Mouse (Mus musculus) brown adipose tissue, adult 24 weeks (tissue): ENCODE measurements around the gene Astn2. TPM values are rescaled to one million over a fixed set of nuclear protein-coding genes. Genes with fewer than 3 reads are reported as not detected.

Source experiments
- H3K27ac ChIP-seq: fragments of 200-500 bp; replicated peaks from 2 replicates; pipeline ENCODE4 v1.5.1; 2012; ENCODE audit warnings: low read depth, mild to moderate bottlenecking, low read length
- H3K4me1 ChIP-seq: fragments of 200-500 bp; 2 replicates; pipeline ENCODE4 v1.6.1; 2012; ENCODE audit warnings: low read length, mixed read lengths; ENCODE audit not compliant: control insufficient read depth, insufficient read depth, insufficient read length
- H3K4me3 ChIP-seq: fragments of 200-500 bp; 2 replicates; pipeline ENCODE4 v1.5.1; 2012; ENCODE audit warnings: low read depth, mild to moderate bottlenecking, low read length, moderate library complexity; ENCODE audit not compliant: insufficient read depth
- polyA plus RNA-seq: library from polyadenylated mRNA; stranded (reverse); fragments of >200 nt; gene quantifications from 2 replicates; pipeline ENCODE4 v1.2.4, GENCODE M21; 2012; ENCODE audit not compliant: missing spikeins, insufficient read depth, insufficient read length

Astn2 gene
- not detected in 2 replicates for polyA plus RNA-seq

- no peak within 1 kb of the TSS for H3K27ac ChIP-seq
- H3K4me1 ChIP-seq: 0 out of 2 replicates have a peak, but pooled peaks cover 2% of the 10 kb centered on the region
- H3K4me3 ChIP-seq: peak within 1 kb of the TSS; percentile 53
Observed at GRCm38 (mm10) chr4:66404201-66404711, at the start of gene Astn2. Astn2 (minus strand) TSS chr4:66404611.

GRCm38 (mm10) chr4:66450115-66450514, 45.7 kb upstream of the Astn2 start:
- Histone ChIP-seq H3K4me1 (no peaks in the 10 kb centered on the region), H3K27ac (no peak overlapping the region), H3K4me3 (no peak overlapping the region)

- H3K4me3 ChIP-seq: no peak overlapping the region
- H3K27ac ChIP-seq: no peak overlapping the region
Observed at GRCm38 (mm10) chr4:66431256-66431655, 26.8 kb upstream of the Astn2 start.

GRCm38 (mm10) chr4:66425804-66426203, 21.4 kb upstream of the Astn2 start:
- H3K4me3 ChIP-seq: no peak overlapping the region
- H3K4me1 ChIP-seq: no peaks in the 10 kb centered on the region
- H3K27ac ChIP-seq: no peak overlapping the region

More at GRCm38 (mm10) chr4:66431256-66431655, 26.8 kb upstream of the Astn2 start:
- no peaks in the 10 kb centered on the region for H3K4me1 ChIP-seq

GRCm38 (mm10) chr4:66414778-66415177, 10.4 kb upstream of the Astn2 start:
- Histone ChIP-seq H3K4me3 (no peak overlapping the region), H3K4me1 (no peaks in the 10 kb centered on the region), H3K27ac (no peak overlapping the region)

- Histone ChIP-seq H3K4me3 (no peak overlapping the region), H3K27ac (no peak overlapping the region), H3K4me1 (0 out of 2 replicates have a peak, but pooled peaks cover 2% of the 10 kb centered on the region)
Observed at GRCm38 (mm10) chr4:66405086-66405485, 675 bp upstream of the Astn2 start.

GRCm38 (mm10) chr4:66403708-66404200, 657 bp downstream of the Astn2 start:
- Histone ChIP-seq H3K4me1 (0 out of 2 replicates have a peak, but pooled peaks cover 2% of the 10 kb centered on the region), H3K27ac (no peak overlapping the region), H3K4me3 (peak overlapping the region; percentile 53)

GRCm38 (mm10) chr4:66403116-66403707, 1.2 kb downstream of the Astn2 start:
- peak overlapping the region; percentile 53 for H3K4me3 ChIP-seq
- H3K4me1 ChIP-seq: 0 out of 2 replicates have a peak, but pooled peaks cover 2% of the 10 kb centered on the region
- H3K27ac ChIP-seq: no peak overlapping the region

GRCm38 (mm10) chr4:66402611-66403010, 1.8 kb downstream of the Astn2 start:
- no peak overlapping the region for H3K27ac ChIP-seq
- H3K4me3 ChIP-seq: 0 out of 2 replicates have a peak overlapping the region, but pooled peaks have one; percentile 53
- 0 out of 2 replicates have a peak, but pooled peaks cover 2% of the 10 kb centered on the region for H3K4me1 ChIP-seq

GRCm38 (mm10) chr4:66401186-66401681, 3.2 kb downstream of the Astn2 start:
- H3K4me3 ChIP-seq: no peak overlapping the region
- H3K4me1 ChIP-seq: 0 out of 2 replicates have a peak, but pooled peaks cover 2% of the 10 kb centered on the region
- H3K27ac ChIP-seq: no peak overlapping the region

GRCm38 (mm10) chr4:66399066-66399465, 5.3 kb downstream of the Astn2 start:
- Histone ChIP-seq H3K27ac (no peak overlapping the region), H3K4me3 (no peak overlapping the region), H3K4me1 (0 out of 2 replicates have a peak, but pooled peaks cover 2% of the 10 kb centered on the region)

GRCm38 (mm10) chr4:66397216-66397615, 7.2 kb downstream of the Astn2 start:
- Histone ChIP-seq H3K4me3 (no peak overlapping the region), H3K4me1 (no peaks in the 10 kb centered on the region), H3K27ac (no peak overlapping the region)

GRCm38 (mm10) chr4:66393294-66393693, 11.1 kb downstream of the Astn2 start:
- H3K4me1 ChIP-seq: no peaks in the 10 kb centered on the region
- no peak overlapping the region for H3K4me3 ChIP-seq

GRCm38 (mm10) chr4:66390480-66390879, 13.9 kb downstream of the Astn2 start:
- no peaks in the 10 kb centered on the region for H3K4me1 ChIP-seq
- no peak overlapping the region for H3K4me3 ChIP-seq
- no peak overlapping the region for H3K27ac ChIP-seq

More at GRCm38 (mm10) chr4:66393294-66393693, 11.1 kb downstream of the Astn2 start:
- no peak overlapping the region for H3K27ac ChIP-seq

GRCm38 (mm10) chr4:66378586-66378985, 25.8 kb downstream of the Astn2 start:
- Histone ChIP-seq H3K4me1 (no peaks in the 10 kb centered on the region), H3K4me3 (no peak overlapping the region), H3K27ac (no peak overlapping the region)
